Mouse (Mus musculus): ENCODE results near the gene Ntsr1.

Ntsr1 gene

GRCm38 (mm10) chr2:180499741-180500140 is at the start of gene Ntsr1:
Gene Ntsr1 (plus strand): TSS chr2:180499976.
- DNase-seq = no peak

- DNase-seq = no peak
Measured at GRCm38 (mm10) chr2:180450529-180450928, 49.2 kb upstream of the Ntsr1 start.

GRCm38 (mm10) chr2:180455723-180456698 is 43.8 kb upstream of the Ntsr1 start, which contains the start of gene Slco4a1:
Gene Slco4a1 (plus strand): TSS chr2:180456245.
- DNase-seq = peak; percentile 90

- no peak for DNase-seq
Measured at GRCm38 (mm10) chr2:180456705-180457104, 43.1 kb upstream of the Ntsr1 start.

- DNase-seq = no peak
Measured at GRCm38 (mm10) chr2:180457680-180458079, 42.1 kb upstream of the Ntsr1 start.

- no peak for DNase-seq
Measured at GRCm38 (mm10) chr2:180459437-180459836, 40.3 kb upstream of the Ntsr1 start.

GRCm38 (mm10) chr2:180460801-180461200 is 39.0 kb upstream of the Ntsr1 start:
- no peak for DNase-seq

- DNase-seq = no peak
Measured at GRCm38 (mm10) chr2:180462593-180462992, 37.2 kb upstream of the Ntsr1 start.

- no peak for DNase-seq
Measured at GRCm38 (mm10) chr2:180466505-180466904, 33.3 kb upstream of the Ntsr1 start.

GRCm38 (mm10) chr2:180468871-180469270 is 30.9 kb upstream of the Ntsr1 start:
- no peak for DNase-seq

GRCm38 (mm10) chr2:180469768-180470167 is 30.0 kb upstream of the Ntsr1 start:
- no peak for DNase-seq

GRCm38 (mm10) chr2:180472306-180473079 is 27.3 kb upstream of the Ntsr1 start:
- DNase-seq = no peak

GRCm38 (mm10) chr2:180473080-180473440 is 26.7 kb upstream of the Ntsr1 start:
- peak; percentile 45 for DNase-seq

GRCm38 (mm10) chr2:180474864-180475263 is 24.9 kb upstream of the Ntsr1 start:
- DNase-seq = no peak

GRCm38 (mm10) chr2:180482274-180482673 is 17.5 kb upstream of the Ntsr1 start:
- DNase-seq = no peak

- DNase-seq = no peak
Measured at GRCm38 (mm10) chr2:180484882-180485281, 14.9 kb upstream of the Ntsr1 start.

GRCm38 (mm10) chr2:180485306-180485705 is 14.5 kb upstream of the Ntsr1 start:
- DNase-seq = no peak

GRCm38 (mm10) chr2:180488210-180488751 is 11.5 kb upstream of the Ntsr1 start:
- no peak for DNase-seq

GRCm38 (mm10) chr2:180495906-180496305 is 3.9 kb upstream of the Ntsr1 start:
- DNase-seq = no peak

GRCm38 (mm10) chr2:180500726-180501125 is 950 bp downstream of the Ntsr1 start:
- no peak for DNase-seq

GRCm38 (mm10) chr2:180501217-180501967 is 1.6 kb downstream of the Ntsr1 start:
- no peak for DNase-seq

GRCm38 (mm10) chr2:180506281-180506680 is 6.5 kb downstream of the Ntsr1 start:
- no peak for DNase-seq
